Mouse (Mus musculus): ENCODE data around the gene Hsd17b11. TPM values are rescaled to one million over a fixed set of nuclear protein-coding genes. Genes with fewer than 3 reads are reported as not detected.

Gene Hsd17b11
- polyA plus RNA-seq (2015; fragmentation: Nextera tagmentation; extraction: Ambion mirVana): 6.1 and 7.9 TPM in 2 replicates

GRCm38 (mm10) chr5:104021597-104022378 is at the start of gene Hsd17b11:
Gene Hsd17b11 (minus strand): TSS chr5:104021919.

DNA sequence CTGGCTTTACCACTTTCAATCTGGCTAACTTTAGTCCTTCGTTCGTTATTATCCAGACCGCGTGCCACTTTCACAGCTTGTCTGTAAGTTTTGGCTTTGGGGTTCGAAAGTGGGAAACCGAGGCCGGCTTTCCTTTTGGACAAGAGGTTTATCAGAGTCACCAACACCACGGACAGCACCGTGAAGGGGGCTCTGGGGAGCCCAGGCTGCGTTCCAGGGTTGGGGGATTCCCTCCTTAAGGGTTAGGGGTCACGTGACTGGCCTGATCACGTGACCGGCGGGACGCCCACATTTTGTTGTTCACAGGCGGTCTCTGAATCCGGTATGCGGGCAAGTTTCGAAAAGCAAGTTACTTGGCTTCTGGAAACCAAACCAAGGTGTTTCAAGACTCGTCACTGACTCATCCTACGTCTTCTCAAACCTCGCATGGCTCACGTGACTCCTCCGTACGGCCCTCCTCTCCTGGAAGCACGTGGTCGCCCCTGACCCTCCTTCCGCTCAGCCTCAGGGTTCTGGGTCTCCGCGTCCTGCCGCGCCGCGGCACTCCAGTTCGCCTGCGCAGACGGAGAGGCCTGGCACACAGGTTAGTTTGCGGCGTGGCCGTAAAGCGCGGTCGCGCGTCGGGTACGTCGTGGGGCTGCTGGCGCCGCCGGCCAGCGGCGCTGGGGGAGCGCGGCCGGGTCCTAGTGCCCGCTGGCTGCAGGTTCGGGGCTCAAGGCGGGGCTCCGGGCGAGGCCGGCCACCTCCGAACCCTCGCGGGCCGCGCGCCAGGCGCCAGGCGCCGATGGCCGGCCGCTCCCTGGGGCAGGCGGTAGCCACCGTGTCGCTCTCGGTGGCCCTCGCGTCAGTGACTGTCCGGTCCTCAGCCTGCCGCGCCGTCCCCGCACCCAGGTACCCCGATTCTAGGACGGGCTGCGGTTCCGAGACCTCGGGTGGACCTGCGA is 24.8 kb upstream of the Hsd17b11 start, which contains the start of gene Nudt9:
Nudt9 (plus strand) TSS at position 51 of the 944 bp plus-strand sequence.

GRCm38 (mm10) chr5:103977297-103977696 is 44.4 kb downstream of the Hsd17b11 start, which contains the start of gene Hsd17b13:
Gene Hsd17b13 (minus strand): TSS chr5:103977410.

Small RNA genes lying within 50 kb of the gene (microRNA-seq; reads per million reads assigned to microRNA genes)
- 1.2 reads per million for gene Mir5619

Other genes with a start within 250 kb of the Hsd17b11 start
- gene Klhl8, start 110.7 kb downstream of the Hsd17b11 start, polyA plus RNA-seq (2015; fragmentation: Nextera tagmentation; extraction: Ambion mirVana): 33.7 and 33.9 TPM in 2 replicates
- gene Hsd17b13, start 44.5 kb downstream of the Hsd17b11 start, polyA plus RNA-seq (2015; fragmentation: Nextera tagmentation; extraction: Ambion mirVana): 0.28 TPM in 1 of 2 replicates, not detected in the other
- gene Nudt9, start 24.4 kb upstream of the Hsd17b11 start, polyA plus RNA-seq (2015; fragmentation: Nextera tagmentation; extraction: Ambion mirVana): 99.0 and 100 TPM in 2 replicates
- gene Gm17660, start 55.7 kb upstream of the Hsd17b11 start, polyA plus RNA-seq (2015; fragmentation: Nextera tagmentation; extraction: Ambion mirVana): 0.66 TPM in 1 of 2 replicates, not detected in the other
- 1,210 and 1,268 TPM in 2 replicates for gene Sparcl1, start 91.8 kb upstream of the Hsd17b11 start, polyA plus RNA-seq (2015; fragmentation: Nextera tagmentation; extraction: Ambion mirVana)
- 0.06 TPM in 1 of 2 replicates, not detected in the other for gene Dspp, start 148.8 kb upstream of the Hsd17b11 start, polyA plus RNA-seq (2015; fragmentation: Nextera tagmentation; extraction: Ambion mirVana)
- 0.61 and 1.1 TPM in 2 replicates for gene Dmp1, start 180.7 kb upstream of the Hsd17b11 start, polyA plus RNA-seq (2015; fragmentation: Nextera tagmentation; extraction: Ambion mirVana)